Mouse (Mus musculus): ENCODE measurements around the gene 3110082I17Rik. TPM values are rescaled to one million over a fixed set of nuclear protein-coding genes. Genes with fewer than 3 reads are reported as not detected.

The 3110082I17Rik gene
- polyA plus RNA-seq, 1 experiment from 2014 or later: 17.0 TPM

DNA sequence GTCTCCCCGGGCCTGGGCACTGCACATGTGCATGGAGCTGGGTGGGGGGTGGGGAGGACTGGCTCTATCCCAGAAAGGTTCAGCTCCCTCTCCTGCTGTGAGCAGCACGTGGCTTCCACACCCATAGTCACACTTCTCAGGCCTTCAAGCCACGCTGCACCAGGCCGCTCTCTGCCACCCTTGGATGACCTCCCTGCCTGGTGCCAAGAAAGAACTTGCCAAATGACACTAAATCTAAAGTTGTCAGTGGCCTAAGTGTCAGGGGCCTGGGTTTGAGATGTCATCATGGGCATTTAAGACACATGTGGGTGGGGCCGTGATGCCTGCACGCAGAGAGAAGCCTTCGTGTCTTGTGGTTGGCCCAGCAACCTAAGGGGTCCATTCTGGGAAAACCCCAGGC, 139.9 kb downstream of the 3110082I17Rik start:
- Histone ChIP-seq H3K36me3 (ENCODE audit: control insufficient read depth, insufficient read depth, low read length) (no peaks in the 10 kb centered on the region), H3K9ac (ENCODE audit: low read length) (no peak overlapping the region), H3K9me3 (ENCODE audit: control insufficient read depth, low read length) (no peaks in the 10 kb centered on the region), H3K4me2 (ENCODE audit: low read length) (no peak overlapping the region), H3K27ac (replicated peaks in 1 of 2; ENCODE audit: control insufficient read depth in 1 of 2, insufficient read depth in 1 of 2, low read depth in 2 of 2, low read length in 2 of 2) (no peak overlapping the region), H3K4me3 (ENCODE audit: control insufficient read depth in 1 of 2, insufficient read depth in 1 of 2, low read depth in 1 of 2, low read length in 2 of 2) (no peak overlapping the region), H3K27me3 (ENCODE audit: control insufficient read depth, insufficient read depth, low read length) (peaks cover 23% of the 10 kb centered on the region), H3K4me1 (ENCODE audit: control insufficient read depth in 2 of 2, insufficient read depth in 2 of 2, low read length in 2 of 2) (peaks cover 7 to 13% of the 10 kb centered on the region in 2 experiments; a peak in 3 of 4 replicates)
- WGBS: 77% methylated on average over 7 of the region's 7 CpGs
- no peak for ATAC-seq (ENCODE audit: insufficient number of reproducible peaks, insufficient read depth, low FRiP score, low read depth)

DNA sequence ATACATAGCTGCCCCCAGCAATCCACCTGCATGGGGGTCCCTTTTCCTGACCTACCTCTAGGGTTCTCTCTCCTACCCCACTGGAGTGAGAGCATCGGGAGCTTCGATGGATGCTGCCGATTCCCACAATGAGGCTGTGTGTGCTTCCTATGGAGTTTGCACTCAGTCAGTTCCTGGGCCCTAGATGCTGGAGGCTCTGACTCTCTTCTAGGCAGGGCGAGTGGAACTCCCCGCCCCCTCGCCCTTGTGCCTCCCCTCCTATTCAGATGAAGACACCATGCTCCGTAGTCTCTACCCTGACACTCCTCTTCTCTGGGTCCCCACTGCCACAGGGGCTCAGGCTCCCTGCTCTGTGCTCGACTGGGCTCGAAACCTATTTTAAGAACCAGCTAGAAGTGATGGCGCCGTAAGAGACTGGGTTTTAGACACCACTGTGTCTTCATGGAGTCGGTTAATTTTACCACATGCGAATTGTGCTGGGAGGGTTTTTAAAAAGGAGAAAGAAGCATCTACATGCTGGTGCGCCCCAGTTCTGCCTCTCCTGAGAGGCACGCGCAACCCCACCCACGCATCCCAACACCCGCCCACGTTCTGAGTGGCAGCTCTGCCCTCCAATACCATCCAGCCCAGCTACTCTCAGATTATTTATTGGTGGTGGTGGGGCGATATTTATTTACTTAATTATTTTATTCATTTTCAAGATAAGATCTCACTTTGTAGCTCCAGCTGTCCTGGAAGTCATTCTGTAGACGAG, 142.4 kb downstream of the 3110082I17Rik start:
- no peak overlapping the region for H3K9ac ChIP-seq (ENCODE audit: low read length)

DNA sequence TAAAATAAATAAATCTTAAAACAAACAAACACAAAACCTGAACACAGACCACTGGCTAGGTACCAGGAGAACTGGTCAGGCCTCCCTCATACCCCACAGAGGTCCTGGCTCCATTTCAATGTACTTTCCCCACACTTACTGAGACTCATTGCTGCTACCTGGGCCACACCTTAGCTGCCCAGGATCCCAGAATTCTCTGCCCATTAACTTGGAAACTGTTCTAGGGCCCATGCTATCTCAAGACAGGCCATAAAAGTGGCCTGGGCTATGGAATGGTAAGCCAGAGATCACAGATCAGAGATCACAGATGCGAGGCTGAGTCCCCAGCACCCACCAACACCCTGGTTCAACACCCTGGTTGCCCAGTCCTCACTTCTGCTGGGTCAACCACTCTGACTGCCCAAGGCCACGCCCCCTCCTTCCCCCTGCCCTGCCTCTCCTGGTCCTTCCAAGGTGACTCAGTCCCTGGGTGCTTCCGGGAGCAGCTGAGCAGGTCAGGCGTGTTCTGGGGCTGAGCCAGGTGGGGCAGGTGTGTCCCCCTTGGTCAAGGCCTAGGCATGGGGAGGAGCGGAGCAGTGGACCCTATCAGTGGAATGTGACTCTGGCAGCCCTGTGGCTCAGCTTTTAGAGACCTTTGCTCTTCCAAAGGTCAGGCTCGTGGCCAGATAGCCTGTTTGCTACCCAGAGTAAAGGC, 143.2 kb downstream of the 3110082I17Rik start:
- WGBS: 68% methylated on average over 6 of the region's 6 CpGs
- 0 out of 2 replicates have a peak, but pooled peaks cover 3% of the 10 kb centered on the region for H3K27me3 ChIP-seq (ENCODE audit: control insufficient read depth, insufficient read depth, low read length)
- H3K4me2 ChIP-seq (ENCODE audit: low read length): no peak overlapping the region
- H3K4me3 ChIP-seq (ENCODE audit: control insufficient read depth in 1 of 2, insufficient read depth in 1 of 2, low read depth in 1 of 2, low read length in 2 of 2): no peak overlapping the region
- no peaks in the 10 kb centered on the region for H3K4me1 ChIP-seq (ENCODE audit: control insufficient read depth in 2 of 2, insufficient read depth in 2 of 2, low read length in 2 of 2)
- H3K27ac ChIP-seq (replicated peaks in 1 of 2; ENCODE audit: control insufficient read depth in 1 of 2, insufficient read depth in 1 of 2, low read depth in 2 of 2, low read length in 2 of 2): no peak overlapping the region
- no peak for ATAC-seq (ENCODE audit: insufficient number of reproducible peaks, insufficient read depth, low FRiP score, low read depth)
- no peaks in the 10 kb centered on the region for H3K36me3 ChIP-seq (ENCODE audit: control insufficient read depth, insufficient read depth, low read length)
- no peaks in the 10 kb centered on the region for H3K9me3 ChIP-seq (ENCODE audit: control insufficient read depth, low read length)
- no peak overlapping the region for H3K9ac ChIP-seq (ENCODE audit: low read length)

More for the DNA sequence above, 142.4 kb downstream of the 3110082I17Rik start:
- Histone ChIP-seq H3K27ac (replicated peaks in 1 of 2; ENCODE audit: control insufficient read depth in 1 of 2, insufficient read depth in 1 of 2, low read depth in 2 of 2, low read length in 2 of 2) (no peak overlapping the region), H3K27me3 (ENCODE audit: control insufficient read depth, insufficient read depth, low read length) (peaks cover 3% of the 10 kb centered on the region; the same call in 1 of the 2 replicates), H3K4me2 (ENCODE audit: low read length) (0 out of 2 replicates have a peak overlapping the region, but pooled peaks have one; percentile 11), H3K9me3 (ENCODE audit: control insufficient read depth, low read length) (no peaks in the 10 kb centered on the region), H3K36me3 (ENCODE audit: control insufficient read depth, insufficient read depth, low read length) (no peaks in the 10 kb centered on the region), H3K4me1 (ENCODE audit: control insufficient read depth in 2 of 2, insufficient read depth in 2 of 2, low read length in 2 of 2) (no peaks in the 10 kb centered on the region), H3K4me3 (ENCODE audit: control insufficient read depth in 1 of 2, insufficient read depth in 1 of 2, low read depth in 1 of 2, low read length in 2 of 2) (no peak overlapping the region)
- WGBS: 60% methylated on average over 21 of the region's 21 CpGs
- no peak for ATAC-seq (ENCODE audit: insufficient number of reproducible peaks, insufficient read depth, low FRiP score, low read depth)

GRCm38 (mm10) chr5:139314941-139315642, 145.2 kb downstream of the 3110082I17Rik start:
- Histone ChIP-seq H3K27ac (replicated peaks in 1 of 2; ENCODE audit: control insufficient read depth in 1 of 2, insufficient read depth in 1 of 2, low read depth in 2 of 2, low read length in 2 of 2) (no peak overlapping the region), H3K27me3 (ENCODE audit: control insufficient read depth, insufficient read depth, low read length) (0 out of 2 replicates have a peak, but pooled peaks cover 3% of the 10 kb centered on the region), H3K4me2 (ENCODE audit: low read length) (no peak overlapping the region), H3K4me1 (ENCODE audit: control insufficient read depth in 2 of 2, insufficient read depth in 2 of 2, low read length in 2 of 2) (no peaks in the 10 kb centered on the region), H3K4me3 (ENCODE audit: control insufficient read depth in 1 of 2, insufficient read depth in 1 of 2, low read depth in 1 of 2, low read length in 2 of 2) (no peak overlapping the region), H3K9me3 (ENCODE audit: control insufficient read depth, low read length) (no peaks in the 10 kb centered on the region), H3K36me3 (ENCODE audit: control insufficient read depth, insufficient read depth, low read length) (no peaks in the 10 kb centered on the region), H3K9ac (ENCODE audit: low read length) (no peak overlapping the region)
- WGBS: 83% methylated on average over 12 of the region's 12 CpGs
- ATAC-seq (ENCODE audit: insufficient number of reproducible peaks, insufficient read depth, low FRiP score, low read depth): no peak

GRCm38 (mm10) chr5:139313536-139313935, 146.8 kb downstream of the 3110082I17Rik start:
- Histone ChIP-seq H3K4me2 (ENCODE audit: low read length) (no peak overlapping the region), H3K27ac (replicated peaks in 1 of 2; ENCODE audit: control insufficient read depth in 1 of 2, insufficient read depth in 1 of 2, low read depth in 2 of 2, low read length in 2 of 2) (no peak overlapping the region), H3K4me1 (ENCODE audit: control insufficient read depth in 2 of 2, insufficient read depth in 2 of 2, low read length in 2 of 2) (no peaks in the 10 kb centered on the region), H3K36me3 (ENCODE audit: control insufficient read depth, insufficient read depth, low read length) (no peaks in the 10 kb centered on the region), H3K9ac (ENCODE audit: low read length) (no peak overlapping the region), H3K27me3 (ENCODE audit: control insufficient read depth, insufficient read depth, low read length) (no peaks in the 10 kb centered on the region), H3K9me3 (ENCODE audit: control insufficient read depth, low read length) (no peaks in the 10 kb centered on the region), H3K4me3 (ENCODE audit: control insufficient read depth in 1 of 2, insufficient read depth in 1 of 2, low read depth in 1 of 2, low read length in 2 of 2) (no peak overlapping the region)
- no peak for ATAC-seq (ENCODE audit: insufficient number of reproducible peaks, insufficient read depth, low FRiP score, low read depth)
- WGBS: 84% methylated on average over 9 of the region's 9 CpGs

- 84% methylated on average over 9 of the region's 9 CpGs for WGBS
- ATAC-seq (ENCODE audit: insufficient number of reproducible peaks, insufficient read depth, low FRiP score, low read depth): no peak
- H3K9me3 ChIP-seq (ENCODE audit: control insufficient read depth, low read length): no peaks in the 10 kb centered on the region
- H3K4me1 ChIP-seq (ENCODE audit: control insufficient read depth in 2 of 2, insufficient read depth in 2 of 2, low read length in 2 of 2): no peaks in the 10 kb centered on the region
- H3K27me3 ChIP-seq (ENCODE audit: control insufficient read depth, insufficient read depth, low read length): no peaks in the 10 kb centered on the region
- no peak overlapping the region for H3K4me3 ChIP-seq (ENCODE audit: control insufficient read depth in 1 of 2, insufficient read depth in 1 of 2, low read depth in 1 of 2, low read length in 2 of 2)
- H3K9ac ChIP-seq (ENCODE audit: low read length): no peak overlapping the region
- no peak overlapping the region for H3K4me2 ChIP-seq (ENCODE audit: low read length)
- no peak overlapping the region for H3K27ac ChIP-seq (replicated peaks in 1 of 2; ENCODE audit: control insufficient read depth in 1 of 2, insufficient read depth in 1 of 2, low read depth in 2 of 2, low read length in 2 of 2)
- H3K36me3 ChIP-seq (ENCODE audit: control insufficient read depth, insufficient read depth, low read length): no peaks in the 10 kb centered on the region
These were observed 148.5 kb downstream of the 3110082I17Rik start for GRCm38 (mm10) chr5:139311822-139312221.

DNA sequence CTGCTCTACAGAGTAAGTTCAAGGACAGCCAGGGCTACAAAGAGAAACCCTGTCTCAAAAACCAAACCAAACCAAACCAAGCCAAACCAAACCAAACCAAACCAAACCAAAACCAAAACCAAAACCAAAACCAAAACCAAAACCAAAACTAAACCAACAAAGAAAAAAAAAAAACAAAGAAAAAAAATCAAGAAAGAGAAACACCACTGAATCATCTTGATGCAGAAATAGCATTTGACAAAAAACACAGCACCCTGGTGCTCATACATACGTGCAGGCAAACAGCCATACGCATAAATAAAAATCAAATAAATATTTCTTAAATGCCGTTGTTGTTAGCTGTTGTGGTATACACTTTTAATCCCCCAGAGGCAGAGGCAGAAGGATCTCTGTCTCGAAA, 149.8 kb downstream of the 3110082I17Rik start:
- H3K4me1 ChIP-seq (ENCODE audit: control insufficient read depth in 2 of 2, insufficient read depth in 2 of 2, low read length in 2 of 2): no peaks in the 10 kb centered on the region
- no peaks in the 10 kb centered on the region for H3K36me3 ChIP-seq (ENCODE audit: control insufficient read depth, insufficient read depth, low read length)
- no peak overlapping the region for H3K4me2 ChIP-seq (ENCODE audit: low read length)
- H3K9me3 ChIP-seq (ENCODE audit: control insufficient read depth, low read length): no peaks in the 10 kb centered on the region
- no peak for ATAC-seq (ENCODE audit: insufficient number of reproducible peaks, insufficient read depth, low FRiP score, low read depth)
- no peak overlapping the region for H3K9ac ChIP-seq (ENCODE audit: low read length)
- H3K4me3 ChIP-seq (ENCODE audit: control insufficient read depth in 1 of 2, insufficient read depth in 1 of 2, low read depth in 1 of 2, low read length in 2 of 2): no peak overlapping the region
- WGBS: 88% methylated on average over 4 of the region's 4 CpGs
- no peak overlapping the region for H3K27ac ChIP-seq (replicated peaks in 1 of 2; ENCODE audit: control insufficient read depth in 1 of 2, insufficient read depth in 1 of 2, low read depth in 2 of 2, low read length in 2 of 2)
- H3K27me3 ChIP-seq (ENCODE audit: control insufficient read depth, insufficient read depth, low read length): no peaks in the 10 kb centered on the region
